Mouse (Mus musculus): ENCODE data around the gene Cdkn1c. TPM values are rescaled to one million over a fixed set of nuclear protein-coding genes. Genes with fewer than 3 reads are reported as not detected.
A peak's percentile ranks its signal among the peaks of the same experiment; 100 is the strongest.

Gene Cdkn1c
- polyA plus RNA-seq, 1 experiment from 2014 or later, result 185 TPM

GRCm38 (mm10) chr7:143477800-143478199, 16.9 kb upstream of the Cdkn1c start:
- no peak overlapping the region for H3K9ac ChIP-seq (ENCODE audit: low read length)
- no peaks in the 10 kb centered on the region for H3K27me3 ChIP-seq (ENCODE audit: control insufficient read depth, insufficient read depth, low read length)
- no peak for DNase-seq (ENCODE audit: low spot score)
- H3K4me2 ChIP-seq (replicated peaks; ENCODE audit: low read depth), result no peak overlapping the region
- H3K4me1 ChIP-seq (replicated peaks; ENCODE audit: control insufficient read depth, insufficient read depth), result 0 out of 2 replicates have a peak, but pooled peaks cover 4% of the 10 kb centered on the region
- ATAC-seq (ENCODE audit: low FRiP score, low TSS enrichment), result no peak
- no peaks in the 10 kb centered on the region for H3K9me3 ChIP-seq (ENCODE audit: control insufficient read depth, low read length)
- WGBS, result 87% methylated on average over 5 of the region's 5 CpGs
- H3K4me3 ChIP-seq (ENCODE audit: low read depth, low read length), result no peak overlapping the region
- H3K27ac ChIP-seq (replicated peaks), result no peak overlapping the region
- H3K36me3 ChIP-seq (ENCODE audit: control insufficient read depth, insufficient read depth, low read length), result no peaks in the 10 kb centered on the region
- no peak for TF ChIP-seq EP300 (optimal IDR thresholded peaks at IDR 0.05)

- Histone ChIP-seq H3K4me1 (replicated peaks; ENCODE audit: control insufficient read depth, insufficient read depth) (0 out of 2 replicates have a peak, but pooled peaks cover 4% of the 10 kb centered on the region), H3K4me3 (ENCODE audit: low read depth, low read length) (no peak overlapping the region), H3K9ac (ENCODE audit: low read length) (no peak overlapping the region), H3K36me3 (ENCODE audit: control insufficient read depth, insufficient read depth, low read length) (no peaks in the 10 kb centered on the region), H3K9me3 (ENCODE audit: control insufficient read depth, low read length) (no peaks in the 10 kb centered on the region), H3K27ac (replicated peaks) (no peak overlapping the region), H3K4me2 (replicated peaks; ENCODE audit: low read depth) (no peak overlapping the region), H3K27me3 (ENCODE audit: control insufficient read depth, insufficient read depth, low read length) (no peaks in the 10 kb centered on the region)
- ATAC-seq (ENCODE audit: low FRiP score, low TSS enrichment), result no peak
- DNase-seq (ENCODE audit: low spot score), result peak; percentile 53
- WGBS, result 61% methylated on average over 3 of the region's 3 CpGs
- TF ChIP-seq CTCF (IDR thresholded peaks at IDR 0.05; ENCODE audit: low read depth) (peak; percentile 59), EP300 (optimal IDR thresholded peaks at IDR 0.05) (no peak)
These were observed 16.0 kb upstream of the Cdkn1c start for GRCm38 (mm10) chr7:143476702-143477335.

GRCm38 (mm10) chr7:143475876-143476275, 15.0 kb upstream of the Cdkn1c start:
- Histone ChIP-seq H3K4me1 (replicated peaks; ENCODE audit: control insufficient read depth, insufficient read depth) (0 out of 2 replicates have a peak, but pooled peaks cover 4% of the 10 kb centered on the region), H3K9ac (ENCODE audit: low read length) (no peak overlapping the region), H3K27ac (replicated peaks) (peak overlapping the region; percentile 31; the same call in 1 of the 2 replicates), H3K4me2 (replicated peaks; ENCODE audit: low read depth) (no peak overlapping the region), H3K4me3 (ENCODE audit: low read depth, low read length) (no peak overlapping the region), H3K36me3 (ENCODE audit: control insufficient read depth, insufficient read depth, low read length) (no peaks in the 10 kb centered on the region), H3K9me3 (ENCODE audit: control insufficient read depth, low read length) (no peaks in the 10 kb centered on the region), H3K27me3 (ENCODE audit: control insufficient read depth, insufficient read depth, low read length) (no peaks in the 10 kb centered on the region)
- ATAC-seq (ENCODE audit: low FRiP score, low TSS enrichment), result peak; percentile 72
- DNase-seq (ENCODE audit: low spot score), result peak; percentile 84
- 52% methylated on average over 11 of the region's 11 CpGs for WGBS
- no peak for TF ChIP-seq CTCF (IDR thresholded peaks at IDR 0.05; ENCODE audit: low read depth)
- no peak for TF ChIP-seq EP300 (optimal IDR thresholded peaks at IDR 0.05)

GRCm38 (mm10) chr7:143474811-143475210, 14.0 kb upstream of the Cdkn1c start:
- H3K27me3 ChIP-seq (ENCODE audit: control insufficient read depth, insufficient read depth, low read length), result no peaks in the 10 kb centered on the region
- no peak overlapping the region for H3K4me3 ChIP-seq (ENCODE audit: low read depth, low read length)
- H3K36me3 ChIP-seq (ENCODE audit: control insufficient read depth, insufficient read depth, low read length), result no peaks in the 10 kb centered on the region
- WGBS, result 33% methylated on average over 10 of the region's 10 CpGs
- TF ChIP-seq EP300 (optimal IDR thresholded peaks at IDR 0.05) (no peak), CTCF (IDR thresholded peaks at IDR 0.05; ENCODE audit: low read depth) (no peak)
- H3K27ac ChIP-seq (replicated peaks), result peak overlapping the region; percentile 86; the same call in 1 of the 2 replicates
- H3K9ac ChIP-seq (ENCODE audit: low read length), result no peak overlapping the region
- H3K4me2 ChIP-seq (replicated peaks; ENCODE audit: low read depth), result peak overlapping the region; percentile 49; the same call in 1 of the 2 replicates
- peak; percentile 55 for ATAC-seq (ENCODE audit: low FRiP score, low TSS enrichment)
- 0 out of 2 replicates have a peak, but pooled peaks cover 4% of the 10 kb centered on the region for H3K4me1 ChIP-seq (replicated peaks; ENCODE audit: control insufficient read depth, insufficient read depth)
- DNase-seq (ENCODE audit: low spot score), result peak; percentile 90
- H3K9me3 ChIP-seq (ENCODE audit: control insufficient read depth, low read length), result no peaks in the 10 kb centered on the region

- Histone ChIP-seq H3K4me1 (replicated peaks; ENCODE audit: control insufficient read depth, insufficient read depth) (0 out of 2 replicates have a peak, but pooled peaks cover 4% of the 10 kb centered on the region), H3K9me3 (ENCODE audit: control insufficient read depth, low read length) (no peaks in the 10 kb centered on the region), H3K36me3 (ENCODE audit: control insufficient read depth, insufficient read depth, low read length) (no peaks in the 10 kb centered on the region), H3K9ac (ENCODE audit: low read length) (peak within 1 kb of the TSS; percentile 41), H3K4me2 (replicated peaks; ENCODE audit: low read depth) (peak within 1 kb of the TSS; percentile 49), H3K27ac (replicated peaks) (peak within 1 kb of the TSS; percentile 86), H3K27me3 (ENCODE audit: control insufficient read depth, insufficient read depth, low read length) (no peaks in the 10 kb centered on the region), H3K4me3 (ENCODE audit: low read depth, low read length) (peak within 1 kb of the TSS; percentile 29)
- ATAC-seq (ENCODE audit: low FRiP score, low TSS enrichment), result peak; percentile 70
- peak; percentile 88 for DNase-seq (ENCODE audit: low spot score)
- no peak for TF ChIP-seq CTCF (IDR thresholded peaks at IDR 0.05; ENCODE audit: low read depth)
- no peak for TF ChIP-seq EP300 (optimal IDR thresholded peaks at IDR 0.05)
- WGBS, result 25% methylated on average over 4 of the region's 4 CpGs
These were observed 12.7 kb upstream of the Cdkn1c start, which contains the start of gene Slc22a18 for GRCm38 (mm10) chr7:143473347-143474101. TSS of gene Slc22a18 (plus strand) at chr7:143473736.

Data from stomach, postnatal 0 days (tissue).